ENCODE assay signal across 7 mouse cellular contexts in the genomic region with DNA sequence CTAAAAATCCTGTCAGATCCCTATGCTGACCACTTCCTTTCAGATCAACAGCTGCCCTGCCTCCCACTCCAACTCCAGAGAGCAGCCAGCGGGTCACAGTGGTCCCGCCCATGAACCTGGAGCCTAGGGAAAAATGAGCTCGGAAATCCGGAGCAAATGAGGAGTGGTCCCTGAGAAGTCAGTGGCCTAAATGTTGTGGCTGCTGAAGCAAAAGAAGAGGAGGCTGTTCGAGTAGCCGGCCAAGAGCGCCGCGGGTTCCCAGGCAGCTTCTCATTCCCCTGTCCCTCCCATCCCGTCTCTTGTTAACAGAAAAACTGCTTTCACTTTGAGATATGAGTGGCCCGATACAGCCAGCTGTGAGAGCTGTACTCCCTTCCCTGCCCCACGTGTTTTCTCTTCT. TPM values are rescaled to one million over a fixed set of nuclear protein-coding genes. Genes with fewer than 3 reads are reported as not detected.
A peak's percentile ranks its signal among the peaks of the same experiment; 100 is the strongest.
DNase-seq lines count a peak whose midpoint lies in the region; ATAC-seq and TF ChIP-seq lines count a peak whose summit lies in the region.
"Not testable (repeated sequence)": the region's sequence is repeated elsewhere in the genome, so short reads cannot be mapped to it uniquely, and the experiment has no call there.

No protein-coding gene starts in this region.

- not testable (repeated sequence) for H3K4me1 ChIP-seq in brown adipose tissue, adult 24 weeks (ENCODE audit: control insufficient read depth, insufficient read depth, insufficient read length, low read length); heart, embryonic 11.5 days (ENCODE audit: control insufficient read depth, insufficient read depth, low read length); liver, embryonic 11.5 days (replicated peaks; ENCODE audit: control insufficient read depth, insufficient read depth, low read length); small intestine, adult 2 months (ENCODE audit: control insufficient read depth, insufficient read depth, insufficient read length, low read length)
- H3K4me1 ChIP-seq in heart, postnatal 0 days (ENCODE audit: control insufficient read depth, insufficient read depth), result peaks cover 11% of the 10 kb centered on the region
- H3K4me1 ChIP-seq in kidney, adult 2 months (ENCODE audit: control insufficient read depth, insufficient read depth, low read length), result peaks cover 19% of the 10 kb centered on the region
- peaks cover 17% of the 10 kb centered on the region for H3K4me1 ChIP-seq in liver, postnatal 0 days (ENCODE audit: insufficient read depth)

- not testable (repeated sequence) for H3K9me3 ChIP-seq in heart, embryonic 11.5 days (replicated peaks; ENCODE audit: control insufficient read depth, low read length); heart, postnatal 0 days (replicated peaks; ENCODE audit: control insufficient read depth, low read length); liver, embryonic 11.5 days (ENCODE audit: control insufficient read depth, low read length); liver, postnatal 0 days (ENCODE audit: low read length)

- not testable (repeated sequence) for H3K9ac ChIP-seq in heart, embryonic 11.5 days (ENCODE audit: low read depth, low read length); heart, postnatal 0 days (replicated peaks; ENCODE audit: low read depth, low read length); liver, embryonic 11.5 days (ENCODE audit: low read depth, low read length); liver, postnatal 0 days (replicated peaks)

- ATAC-seq in heart, embryonic 11.5 days (replicated peaks; ENCODE audit: insufficient number of reproducible peaks, low FRiP score, low TSS enrichment); heart, postnatal 0 days (ENCODE audit: insufficient read depth, low read depth); liver, embryonic 11.5 days (replicated peaks; ENCODE audit: low FRiP score); liver, postnatal 0 days: not testable (repeated sequence)

- 13% methylated on average over 10 of the region's 12 CpGs for WGBS in heart, embryonic 11.5 days (ENCODE audit: insufficient replicate concordance)
- WGBS in heart, postnatal 0 days, result 1% methylated on average over 8 of the region's 12 CpGs
- 1% methylated on average over 11 of the region's 12 CpGs for WGBS in kidney, adult 2 months
- WGBS in liver, embryonic 11.5 days, result 39% methylated on average over 11 of the region's 12 CpGs
- 3% methylated on average over 11 of the region's 12 CpGs for WGBS in liver, postnatal 0 days (ENCODE audit: insufficient replicate concordance)
- 2% methylated on average over 10 of the region's 12 CpGs for whole genome bisulfite sequencing in small intestine, adult 2 months

- H3K36me3 ChIP-seq in heart, embryonic 11.5 days (ENCODE audit: control insufficient read depth, insufficient read depth, low read length); heart, postnatal 0 days (replicated peaks; ENCODE audit: control insufficient read depth, insufficient read depth, low read length); kidney, adult 2 months (ENCODE audit: control insufficient read depth, insufficient read depth, low read length); liver, embryonic 11.5 days (ENCODE audit: control insufficient read depth, insufficient read depth, low read length); liver, postnatal 0 days (replicated peaks; ENCODE audit: insufficient read depth, low read length); small intestine, adult 2 months (ENCODE audit: control insufficient read depth, insufficient read depth, low read length): not testable (repeated sequence)

- H3K27ac ChIP-seq in brown adipose tissue, adult 24 weeks (replicated peaks; ENCODE audit: low read depth, low read length), result peak overlapping the region; percentile 89
- H3K27ac ChIP-seq in heart, embryonic 11.5 days (ENCODE audit: low read depth, low read length); liver, embryonic 11.5 days (ENCODE audit: low read depth, low read length): not testable (repeated sequence)
- H3K27ac ChIP-seq in heart, postnatal 0 days (ENCODE audit: low read depth), result peak overlapping the region; percentile 81
- peak overlapping the region; percentile 69; the same call in 1 of the 2 replicates for H3K27ac ChIP-seq in kidney, adult 2 months (ENCODE audit: insufficient read depth, low read depth, low read length)
- peak overlapping the region; percentile 81 for H3K27ac ChIP-seq in liver, postnatal 0 days (ENCODE audit: low read depth)
- peak overlapping the region; percentile 70 for H3K27ac ChIP-seq in small intestine, adult 2 months (ENCODE audit: insufficient read depth, low read depth, low read length)

- peak overlapping the region; percentile 54 for H3K4me3 ChIP-seq in brown adipose tissue, adult 24 weeks (ENCODE audit: insufficient read depth, low read depth, low read length)
- not testable (repeated sequence) for H3K4me3 ChIP-seq in heart, embryonic 11.5 days (ENCODE audit: low read depth, low read length); liver, embryonic 11.5 days (ENCODE audit: low read depth, low read length)
- H3K4me3 ChIP-seq in heart, postnatal 0 days (ENCODE audit: low read depth, low read length), result 0 out of 2 replicates have a peak overlapping the region, but pooled peaks have one; percentile 22
- peak overlapping the region; percentile 43 for H3K4me3 ChIP-seq in kidney, adult 2 months (ENCODE audit: insufficient read depth, low read depth, low read length)
- peak overlapping the region; percentile 22; the same call in 1 of the 2 replicates for H3K4me3 ChIP-seq in liver, postnatal 0 days (ENCODE audit: low read depth, low read length)
- H3K4me3 ChIP-seq in small intestine, adult 2 months (ENCODE audit: low read depth, low read length), result peak overlapping the region; percentile 52

- H3K4me2 ChIP-seq in heart, embryonic 11.5 days, result 0 out of 2 replicates have a peak overlapping the region, but pooled peaks have one; percentile 22
- 0 out of 2 replicates have a peak overlapping the region, but pooled peaks have one; percentile 21 for H3K4me2 ChIP-seq in heart, postnatal 0 days (ENCODE audit: low read depth, low read length)
- 0 out of 2 replicates have a peak overlapping the region, but pooled peaks have one; percentile 29 for H3K4me2 ChIP-seq in liver, embryonic 11.5 days
- peak overlapping the region; percentile 38; the same call in 1 of the 2 replicates for H3K4me2 ChIP-seq in liver, postnatal 0 days (ENCODE audit: low read depth, low read length)

- DNase-seq in heart, postnatal 0 days (ENCODE audit: low spot score); kidney, adult 2 months; liver, embryonic 11.5 days (ENCODE audit: low spot score); liver, postnatal 0 days: not testable (repeated sequence)

- not testable (repeated sequence) for TF ChIP-seq POLR2A in kidney, adult 2 months (IDR thresholded peaks at IDR 0.05; ENCODE audit: low read depth, low read length); small intestine, adult 2 months (IDR thresholded peaks at IDR 0.05; ENCODE audit: low read depth, low read length)

- not testable (repeated sequence) for H3K27me3 ChIP-seq in heart, embryonic 11.5 days (ENCODE audit: control insufficient read depth, insufficient read depth, low read length); heart, postnatal 0 days (ENCODE audit: control insufficient read depth, insufficient read depth, low read length); kidney, adult 2 months (replicated peaks; ENCODE audit: control insufficient read depth, insufficient read depth, low read length); liver, embryonic 11.5 days (replicated peaks; ENCODE audit: control insufficient read depth, insufficient read depth, low read length); liver, postnatal 0 days (ENCODE audit: insufficient read depth, low read length); small intestine, adult 2 months (ENCODE audit: control insufficient read depth, insufficient read depth, low read length)

- not testable (repeated sequence) for TF ChIP-seq CTCF in heart, postnatal 0 days (IDR thresholded peaks at IDR 0.05; ENCODE audit: low read depth); kidney, adult 2 months (conservative IDR thresholded peaks at IDR 0.05; ENCODE audit: insufficient read depth, insufficient read length, low read depth, low read length); liver, postnatal 0 days (IDR thresholded peaks at IDR 0.05; ENCODE audit: low read depth); small intestine, adult 2 months (IDR thresholded peaks at IDR 0.05; ENCODE audit: extremely low read depth, insufficient read length, insufficient replicate concordance, low read depth, low read length)

- TF ChIP-seq EP300 in heart, postnatal 0 days (IDR thresholded peaks at IDR 0.05; ENCODE audit: low read depth); liver, postnatal 0 days (IDR thresholded peaks at IDR 0.05; ENCODE audit: low read depth): not testable (repeated sequence)

RNA-seq across cellular contexts. Expression of a gene that starts 19.5 kb away (rescaled TPM):
- polyA plus RNA-seq in brown adipose tissue, adult 24 weeks (2012; ENCODE audit: insufficient read depth, insufficient read length, missing spikeins), result 58.7 and 106 TPM in 2 replicates
- polyA plus RNA-seq in heart, embryonic 11.5 days (2014; fragmentation: Nextera tagmentation; extraction: Ambion mirVana), result 164 and 174 TPM in 2 replicates
- total RNA-seq in heart, postnatal 0 days (2014; rRNA removed; ENCODE audit: low replicate concordance), result 26.0 and 33.9 TPM in 2 replicates
- polyA plus RNA-seq in heart, postnatal 0 days (2015; fragmentation: Nextera tagmentation; extraction: Ambion mirVana), result 93.6 and 102 TPM in 2 replicates
- 16.2 and 34.0 TPM in 2 replicates for polyA plus RNA-seq in kidney, adult 2 months (2012; rRNA removed)
- polyA plus RNA-seq in liver, embryonic 11.5 days (2014; fragmentation: Nextera tagmentation; extraction: Ambion mirVana), result 222 and 234 TPM in 2 replicates
- polyA plus RNA-seq in liver, postnatal 0 days (2015; fragmentation: Nextera tagmentation; extraction: Ambion mirVana), result 86.9 and 90.7 TPM in 2 replicates
- polyA plus RNA-seq in small intestine, adult 2 months (2012; rRNA removed), result 4.4 and 9.0 TPM in 2 replicates
